Mouse (Mus musculus): ENCODE data around the gene Rab3a. TPM values are rescaled to one million over a fixed set of nuclear protein-coding genes. Genes with fewer than 3 reads are reported as not detected.

The Rab3a gene
- polyA plus RNA-seq, 1 experiment from 2014 or later: 319 TPM

DNA sequence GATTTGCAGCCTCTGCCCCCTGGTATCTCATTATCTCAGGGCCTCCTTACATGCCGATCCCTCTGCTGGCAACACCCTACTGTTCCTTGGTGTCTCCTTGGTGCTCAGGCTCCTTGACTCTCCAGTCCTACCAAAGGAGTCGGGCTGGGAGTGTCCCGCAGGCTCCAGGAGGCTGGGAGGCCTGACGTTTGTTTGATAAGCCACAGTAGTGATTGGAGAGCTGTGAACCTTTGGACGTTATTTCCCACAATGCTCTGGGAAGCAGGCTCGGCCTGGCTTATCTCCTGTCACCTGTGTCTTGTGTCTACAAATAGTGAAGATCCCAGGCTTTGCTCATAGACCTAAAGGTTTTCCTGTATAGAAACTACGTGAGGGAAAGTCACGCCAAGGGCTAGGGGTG is 9.5 kb downstream of the Rab3a start:
- ATAC-seq (replicated peaks): no peak
- H3K4me2 ChIP-seq (replicated peaks): no peak overlapping the region
- H3K4me3 ChIP-seq: no peak overlapping the region
- H3K27ac ChIP-seq (replicated peaks): no peak overlapping the region
- peaks cover 13% of the 10 kb centered on the region for H3K36me3 ChIP-seq
- H3K4me1 ChIP-seq: peaks cover 33% of the 10 kb centered on the region
- 0 out of 2 replicates have a peak, but pooled peaks cover 5% of the 10 kb centered on the region for H3K27me3 ChIP-seq
- H3K9ac ChIP-seq (replicated peaks): no peak overlapping the region
- no peaks in the 10 kb centered on the region for H3K9me3 ChIP-seq
- WGBS: 85% methylated on average over 8 of the region's 8 CpGs

DNA sequence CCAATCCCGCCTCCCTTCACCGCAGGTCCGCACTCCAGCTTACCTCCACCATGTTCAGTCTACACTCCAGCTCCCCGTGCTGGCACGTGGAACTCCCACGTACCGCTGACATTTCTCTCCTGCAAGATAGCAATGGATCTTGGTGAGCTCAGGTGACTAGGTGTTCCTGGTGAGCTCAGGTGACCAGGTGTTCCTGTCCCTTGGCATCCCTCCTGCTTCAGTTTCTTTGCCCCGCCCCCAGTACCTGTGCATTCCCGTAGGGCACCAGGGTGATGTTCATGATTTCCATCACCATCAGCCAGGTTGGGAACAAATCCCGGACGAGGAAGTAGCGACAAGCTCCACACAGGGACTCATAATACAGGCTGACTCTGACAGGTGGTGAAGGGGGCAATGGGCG is 10.2 kb downstream of the Rab3a start:
- Histone ChIP-seq H3K9me3 (no peaks in the 10 kb centered on the region), H3K4me1 (peaks cover 26% of the 10 kb centered on the region), H3K4me3 (no peak overlapping the region), H3K9ac (replicated peaks) (no peak overlapping the region), H3K27me3 (0 out of 2 replicates have a peak, but pooled peaks cover 5% of the 10 kb centered on the region), H3K4me2 (replicated peaks) (no peak overlapping the region), H3K27ac (replicated peaks) (no peak overlapping the region), H3K36me3 (peaks cover 18% of the 10 kb centered on the region)
- WGBS: 94% methylated on average over 13 of the region's 13 CpGs
- ATAC-seq (replicated peaks): no peak

DNA sequence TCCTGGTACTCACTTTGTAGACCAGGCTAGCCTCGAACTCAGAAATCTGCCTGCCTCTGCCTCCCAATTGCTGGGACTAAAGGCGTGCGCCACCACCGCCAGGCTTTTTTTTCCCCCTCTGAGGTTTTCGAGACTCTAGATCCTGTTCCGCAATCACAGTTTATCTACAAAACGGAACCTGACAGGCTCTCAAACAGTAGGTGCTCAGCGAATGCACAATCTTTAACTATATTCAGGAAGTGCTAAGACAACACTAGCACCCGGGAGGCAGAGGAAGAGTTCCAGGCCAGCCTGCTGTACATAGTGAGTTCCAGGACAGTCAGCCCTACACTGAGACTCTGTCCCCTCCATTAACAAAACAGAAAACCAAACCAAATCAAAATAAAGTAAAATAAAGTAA is 10.8 kb downstream of the Rab3a start:
- Histone ChIP-seq H3K27ac (replicated peaks) (no peak overlapping the region), H3K4me2 (replicated peaks) (no peak overlapping the region), H3K4me3 (0 out of 2 replicates have a peak overlapping the region, but pooled peaks have one; percentile 19), H3K27me3 (0 out of 2 replicates have a peak, but pooled peaks cover 5% of the 10 kb centered on the region), H3K9ac (replicated peaks) (no peak overlapping the region; the same call in 1 of the 2 replicates), H3K36me3 (peaks cover 25% of the 10 kb centered on the region), H3K4me1 (peaks cover 20% of the 10 kb centered on the region), H3K9me3 (no peaks in the 10 kb centered on the region)
- WGBS: 86% methylated on average over 9 of the region's 9 CpGs
- no peak for ATAC-seq (replicated peaks)

DNA sequence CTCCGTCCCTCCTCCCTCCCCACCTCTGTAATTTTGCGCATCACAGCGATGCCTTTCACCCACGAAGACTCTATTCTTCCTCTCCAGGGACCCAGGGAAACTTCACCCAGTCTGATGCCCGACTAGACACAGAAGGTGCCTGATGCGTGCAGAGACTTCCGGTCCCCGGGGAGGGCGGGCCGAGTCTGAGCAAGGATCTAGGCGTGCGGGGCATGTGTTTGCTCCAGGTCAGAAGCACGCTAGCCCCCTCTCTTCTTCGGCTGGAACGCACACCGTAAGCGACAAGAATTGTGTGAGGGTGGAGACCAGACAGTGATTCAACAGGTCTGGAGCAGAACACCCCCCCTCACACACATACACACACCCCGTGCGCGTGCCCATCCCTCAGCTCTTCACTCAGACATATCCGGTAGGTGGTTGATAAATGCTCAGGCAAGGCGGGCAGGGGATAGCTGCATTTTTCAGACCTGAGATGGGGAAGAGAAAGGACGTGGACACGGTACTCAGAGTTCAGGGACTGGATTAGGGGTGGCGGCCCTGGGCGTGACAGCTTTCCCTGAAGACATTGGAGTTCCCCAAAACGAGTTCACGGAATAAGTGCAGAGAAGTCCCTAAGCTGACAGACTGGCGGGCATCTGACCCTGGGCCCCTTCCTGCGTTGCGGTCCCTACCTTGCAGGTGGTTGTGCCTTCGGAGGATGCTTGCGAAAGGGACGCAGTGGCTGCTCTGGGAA is 11.5 kb downstream of the Rab3a start:
- 2% methylated on average over 34 of the region's 34 CpGs for WGBS

DNA sequence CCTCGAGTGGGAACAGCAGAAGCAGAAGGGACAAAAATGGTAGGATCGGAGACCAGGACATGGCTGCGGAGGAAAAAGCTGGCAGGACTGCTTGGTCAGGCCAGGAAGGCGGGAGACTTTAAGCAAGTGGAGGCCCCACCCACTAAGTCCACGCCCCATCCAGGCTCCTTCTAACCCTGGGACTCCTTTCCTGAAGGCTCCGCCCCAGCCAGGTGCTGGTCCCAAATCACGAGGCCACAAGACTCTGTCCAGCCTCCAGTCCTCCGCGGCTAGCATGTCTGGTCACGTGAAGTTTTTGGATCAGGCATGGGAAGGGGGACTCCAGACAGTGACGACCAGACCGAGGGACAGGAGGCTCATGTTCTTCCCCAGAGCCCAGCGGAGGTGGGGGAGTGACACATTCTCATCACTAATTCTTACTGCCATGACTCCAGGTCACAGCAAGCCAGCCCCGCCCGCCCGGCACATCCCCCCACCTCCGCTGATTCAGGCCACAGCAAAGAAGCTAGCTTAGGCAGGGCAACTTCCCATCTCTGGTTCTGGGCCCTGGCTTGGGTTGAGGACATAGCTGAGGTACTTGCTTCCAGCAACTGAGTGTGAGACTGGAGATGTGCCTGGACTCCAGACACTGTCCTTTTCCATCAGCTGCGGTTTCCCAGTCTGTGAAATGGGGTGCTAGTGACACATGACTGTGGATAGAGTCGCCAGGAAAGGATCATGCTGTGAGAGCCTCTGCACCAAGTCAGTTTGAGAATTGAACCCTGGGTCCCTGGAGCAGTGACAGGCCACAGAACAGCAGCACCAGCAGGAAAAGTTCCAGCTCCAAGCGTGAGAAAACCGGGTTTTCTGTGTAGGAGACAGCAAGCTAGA is 12.3 kb downstream of the Rab3a start:
- H3K36me3 ChIP-seq: peaks cover 39% of the 10 kb centered on the region
- H3K4me1 ChIP-seq: peaks cover 13% of the 10 kb centered on the region
- peak overlapping the region; percentile 19 for H3K4me3 ChIP-seq
- 10% methylated on average over 21 of the region's 21 CpGs for WGBS
- no peak overlapping the region for H3K27ac ChIP-seq (replicated peaks)
- peak overlapping the region; percentile 43 for H3K9ac ChIP-seq (replicated peaks)
- peak overlapping the region; percentile 42 for H3K4me2 ChIP-seq (replicated peaks)
- ATAC-seq (replicated peaks): no peak
- no peaks in the 10 kb centered on the region for H3K9me3 ChIP-seq
- H3K27me3 ChIP-seq: 0 out of 2 replicates have a peak, but pooled peaks cover 5% of the 10 kb centered on the region

More for the DNA sequence above, 11.5 kb downstream of the Rab3a start:
- Histone ChIP-seq H3K9me3 (no peaks in the 10 kb centered on the region), H3K27me3 (0 out of 2 replicates have a peak, but pooled peaks cover 5% of the 10 kb centered on the region), H3K4me1 (peaks cover 18% of the 10 kb centered on the region), H3K36me3 (peaks cover 31% of the 10 kb centered on the region), H3K9ac (replicated peaks) (peak overlapping the region; percentile 43), H3K4me2 (replicated peaks) (peak overlapping the region; percentile 42), H3K4me3 (peak overlapping the region; percentile 19), H3K27ac (replicated peaks) (no peak overlapping the region)
- ATAC-seq (replicated peaks): no peak

DNA sequence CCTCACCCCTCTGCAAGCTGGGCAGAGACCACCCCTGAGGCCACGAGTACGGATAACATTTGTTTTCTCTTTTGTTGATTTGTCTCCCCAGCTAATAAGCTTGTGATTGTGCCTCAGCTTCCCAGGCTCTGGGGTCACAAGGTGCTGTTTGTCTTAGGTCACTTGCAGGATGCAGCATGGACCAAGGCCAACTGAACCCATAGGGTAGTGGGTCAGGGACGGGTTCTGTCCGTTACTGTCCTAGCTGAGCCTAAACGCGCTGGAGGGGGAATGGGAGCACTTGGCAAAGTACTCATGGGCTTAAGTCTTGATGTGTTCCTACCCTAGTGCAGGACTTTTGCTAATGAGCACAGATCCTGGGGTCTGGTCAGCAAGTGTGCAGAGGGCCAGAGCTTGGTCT is 13.0 kb downstream of the Rab3a start:
- H3K9ac ChIP-seq (replicated peaks): no peak overlapping the region
- ATAC-seq (replicated peaks): no peak
- H3K4me2 ChIP-seq (replicated peaks): no peak overlapping the region
- no peak overlapping the region for H3K27ac ChIP-seq (replicated peaks)
- H3K9me3 ChIP-seq: no peaks in the 10 kb centered on the region
- peaks cover 13% of the 10 kb centered on the region for H3K4me1 ChIP-seq
- 76% methylated on average over 6 of the region's 6 CpGs for WGBS
- peaks cover 45% of the 10 kb centered on the region for H3K36me3 ChIP-seq
- no peak overlapping the region for H3K4me3 ChIP-seq
- H3K27me3 ChIP-seq: 0 out of 2 replicates have a peak, but pooled peaks cover 5% of the 10 kb centered on the region

DNA sequence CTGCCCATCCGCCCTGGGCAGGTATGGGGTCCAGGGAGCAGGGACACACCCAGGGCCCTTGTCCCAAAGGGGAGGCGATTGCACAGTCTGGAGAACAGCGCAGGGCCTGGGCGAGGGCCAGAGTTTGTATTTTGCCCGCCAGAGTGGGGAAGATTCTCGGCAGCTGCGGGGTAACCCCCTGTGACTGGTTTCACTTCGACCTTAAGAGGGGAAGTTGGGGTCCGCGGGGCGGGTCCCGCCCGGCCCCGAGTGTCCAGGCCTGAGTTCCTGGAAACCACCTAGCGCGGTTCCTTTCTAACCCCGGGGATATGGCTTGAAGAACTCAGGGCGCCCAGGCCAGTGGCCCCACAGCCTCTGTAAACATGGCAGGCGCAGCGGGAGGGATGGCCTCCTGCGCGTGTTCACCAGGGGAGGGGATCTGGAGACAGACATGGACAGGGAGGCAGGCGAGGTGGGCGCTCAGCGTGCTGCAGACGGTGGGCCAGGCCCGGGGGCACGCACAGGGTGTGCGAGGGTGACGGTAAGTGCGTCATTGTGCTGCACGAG is 13.8 kb downstream of the Rab3a start:
- Histone ChIP-seq H3K27me3 (0 out of 2 replicates have a peak, but pooled peaks cover 5% of the 10 kb centered on the region), H3K36me3 (peaks cover 45% of the 10 kb centered on the region), H3K4me2 (replicated peaks) (no peak overlapping the region), H3K4me3 (no peak overlapping the region), H3K27ac (replicated peaks) (no peak overlapping the region), H3K4me1 (peaks cover 19% of the 10 kb centered on the region), H3K9ac (replicated peaks) (no peak overlapping the region), H3K9me3 (no peaks in the 10 kb centered on the region)
- no peak for ATAC-seq (replicated peaks)
- 94% methylated on average over 32 of the region's 32 CpGs for WGBS

DNA sequence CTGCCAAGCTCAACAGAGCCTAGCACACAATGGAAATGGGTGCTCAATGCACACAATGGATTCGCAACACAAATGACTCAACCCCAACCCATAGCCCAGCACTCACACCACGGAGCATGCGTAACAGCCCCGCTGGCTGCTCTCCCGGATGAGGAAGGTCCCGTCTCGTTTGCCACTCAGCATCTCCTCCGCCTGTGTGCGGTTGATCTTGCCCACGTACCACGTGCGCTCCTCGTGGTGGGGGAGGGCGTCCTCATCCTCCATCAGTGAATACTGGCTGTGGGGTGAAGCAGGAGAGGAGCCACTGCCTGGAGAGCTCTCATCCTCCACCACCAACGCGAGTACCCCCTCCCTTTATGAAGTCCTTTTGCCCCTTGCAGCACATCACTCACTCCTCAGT is 14.5 kb downstream of the Rab3a start:
- no peaks in the 10 kb centered on the region for H3K9me3 ChIP-seq
- H3K4me1 ChIP-seq: peaks cover 26% of the 10 kb centered on the region
- H3K4me2 ChIP-seq (replicated peaks): no peak overlapping the region
- H3K36me3 ChIP-seq: peaks cover 47% of the 10 kb centered on the region
- 0 out of 2 replicates have a peak, but pooled peaks cover 5% of the 10 kb centered on the region for H3K27me3 ChIP-seq
- 81% methylated on average over 16 of the region's 16 CpGs for WGBS
- no peak overlapping the region for H3K9ac ChIP-seq (replicated peaks)
- no peak overlapping the region for H3K4me3 ChIP-seq
- H3K27ac ChIP-seq (replicated peaks): no peak overlapping the region
- 0 out of 2 replicates have a peak, but pooled peaks have one; percentile 7 for ATAC-seq (replicated peaks)

DNA sequence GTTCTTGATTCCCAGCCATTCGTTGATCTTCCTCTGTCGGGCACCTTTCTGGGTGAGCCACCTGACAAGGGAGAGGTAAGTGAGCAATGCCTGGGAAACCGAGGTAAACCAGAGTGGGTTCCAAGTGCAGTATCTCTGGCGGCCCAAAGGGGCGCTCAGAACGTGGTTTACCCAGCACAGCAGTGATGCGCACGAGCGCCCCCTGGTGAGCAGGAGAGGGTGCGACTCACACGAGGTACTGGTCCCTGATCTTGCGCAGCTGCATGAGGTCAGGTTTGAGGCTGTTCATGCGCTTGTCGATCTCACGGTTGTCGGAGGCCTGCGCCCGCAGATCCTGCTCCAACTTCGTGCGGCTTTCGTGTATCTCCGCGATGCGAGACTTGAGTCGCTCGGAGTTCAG is 14.9 kb downstream of the Rab3a start:
- 7% methylated on average over 26 of the region's 26 CpGs for WGBS

DNA sequence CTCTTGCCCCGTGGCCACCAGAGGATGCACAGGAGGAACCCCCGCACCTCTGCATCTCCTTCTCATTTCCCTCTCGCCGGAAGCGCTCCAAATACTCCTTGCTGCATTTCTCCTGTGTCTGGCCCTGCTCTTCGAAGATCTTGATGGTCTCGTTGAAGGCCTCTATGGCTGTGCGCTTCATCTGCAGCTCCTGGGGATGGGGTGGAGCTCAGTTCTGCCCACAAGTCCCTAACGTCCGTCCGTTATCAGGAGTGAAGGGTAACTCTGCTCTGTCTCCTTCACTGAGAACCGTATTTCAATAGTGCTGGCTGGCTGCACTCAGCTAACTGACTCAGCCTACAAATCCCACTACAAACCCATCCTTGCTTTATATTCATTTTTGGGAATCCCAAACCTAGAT is 15.4 kb downstream of the Rab3a start:
- Histone ChIP-seq H3K9me3 (no peaks in the 10 kb centered on the region), H3K36me3 (peaks cover 55% of the 10 kb centered on the region), H3K4me3 (no peak overlapping the region), H3K27me3 (0 out of 2 replicates have a peak, but pooled peaks cover 5% of the 10 kb centered on the region), H3K4me1 (peaks cover 35% of the 10 kb centered on the region), H3K4me2 (replicated peaks) (no peak overlapping the region), H3K9ac (replicated peaks) (no peak overlapping the region), H3K27ac (replicated peaks) (no peak overlapping the region)
- ATAC-seq (replicated peaks): no peak
- WGBS: 75% methylated on average over 12 of the region's 12 CpGs

More for the DNA sequence above, 14.9 kb downstream of the Rab3a start:
- Histone ChIP-seq H3K9me3 (no peaks in the 10 kb centered on the region), H3K36me3 (peaks cover 51% of the 10 kb centered on the region), H3K4me1 (peaks cover 30% of the 10 kb centered on the region), H3K27me3 (0 out of 2 replicates have a peak, but pooled peaks cover 5% of the 10 kb centered on the region), H3K4me2 (replicated peaks) (no peak overlapping the region), H3K27ac (replicated peaks) (no peak overlapping the region), H3K9ac (replicated peaks) (no peak overlapping the region), H3K4me3 (peak overlapping the region; percentile 0; the same call in 1 of the 2 replicates)
- ATAC-seq (replicated peaks): peak; percentile 72

DNA sequence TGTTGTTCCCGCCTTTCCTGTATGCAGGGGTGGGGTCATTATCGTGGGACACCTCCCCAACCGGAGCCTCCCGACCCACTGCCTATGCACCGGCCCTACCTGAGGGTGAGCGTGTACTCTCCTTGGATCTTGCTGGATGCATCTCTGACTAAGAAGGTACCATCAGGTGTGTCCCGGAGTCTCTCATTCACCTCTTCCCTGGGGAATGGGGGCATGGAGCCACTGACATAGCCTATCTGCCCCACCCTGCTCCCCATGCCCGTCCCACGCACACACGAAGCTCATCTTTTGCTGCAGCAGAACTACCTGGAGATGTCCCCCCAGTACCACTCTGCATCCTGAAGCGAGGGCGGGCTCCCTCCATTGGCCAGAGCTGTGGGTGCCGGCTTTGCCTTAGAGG is 16.3 kb downstream of the Rab3a start:
- H3K4me1 ChIP-seq: peaks cover 42% of the 10 kb centered on the region
- WGBS: 96% methylated on average over 13 of the region's 13 CpGs
- H3K27ac ChIP-seq (replicated peaks): no peak overlapping the region
- no peak overlapping the region for H3K9ac ChIP-seq (replicated peaks)
- H3K4me2 ChIP-seq (replicated peaks): no peak overlapping the region
- H3K4me3 ChIP-seq: no peak overlapping the region
- peaks cover 55% of the 10 kb centered on the region for H3K36me3 ChIP-seq
- ATAC-seq (replicated peaks): no peak
- H3K9me3 ChIP-seq: no peaks in the 10 kb centered on the region
- H3K27me3 ChIP-seq: 0 out of 2 replicates have a peak, but pooled peaks cover 5% of the 10 kb centered on the region
